18 mouse cellular contexts compared by ENCODE assay signal in genomic region chr11:107106978-107107724, GRCm38 (mm10). TPM values are rescaled to one million over a fixed set of nuclear protein-coding genes. Genes with fewer than 3 reads are reported as not detected.
DNase-seq lines count a peak whose midpoint lies in the region; ATAC-seq and TF ChIP-seq lines count a peak whose summit lies in the region.
"Had no signal": no experiment of that assay in that cellular context is flagged by ENCODE, and none has a peak within 500 bp of the region (broad histone marks: within the 10 kb centered on the region; RNA-seq: fewer than 3 reads in every experiment).

No protein-coding gene starts in this region.

- H3K27me3 ChIP-seq in heart, embryonic 16.5 days (ENCODE audit: control insufficient read depth, insufficient read depth, low read length): no peaks in the 10 kb centered on the region
- H3K27me3 ChIP-seq in midbrain, postnatal 0 days (ENCODE audit: insufficient read depth, low read length): no peaks in the 10 kb centered on the region
- H3K27me3 ChIP-seq in midbrain, embryonic 11.5 days (ENCODE audit: control insufficient read depth, insufficient read depth, low read length): no peaks in the 10 kb centered on the region
- H3K27me3 ChIP-seq: hindbrain, embryonic 12.5 days; liver, embryonic 15.5 days; stomach, embryonic 15.5 days had no signal

- H3K4me3 ChIP-seq in heart, embryonic 16.5 days (ENCODE audit: low read length): no peak overlapping the region
- H3K4me3 ChIP-seq in midbrain, postnatal 0 days (ENCODE audit: low read depth, low read length): no peak overlapping the region
- no peak overlapping the region for H3K4me3 ChIP-seq in midbrain, embryonic 11.5 days (ENCODE audit: low read depth, low read length)
- H3K4me3 ChIP-seq: embryonic facial prominence, embryonic 10.5 days; hindbrain, embryonic 12.5 days; liver, embryonic 15.5 days; stomach, embryonic 15.5 days had no signal

- no peak for ATAC-seq in heart, embryonic 16.5 days (replicated peaks; ENCODE audit: extremely low read depth, insufficient read depth, low FRiP score)
- ATAC-seq in midbrain, postnatal 0 days (ENCODE audit: low FRiP score): no peak
- ATAC-seq in midbrain, embryonic 11.5 days (ENCODE audit: low FRiP score): no peak

- no peak overlapping the region for H3K4me2 ChIP-seq in heart, embryonic 16.5 days (ENCODE audit: low read depth, low read length)
- H3K4me2 ChIP-seq in midbrain, postnatal 0 days (ENCODE audit: low read depth, low read length, poor library complexity, severe bottlenecking): no peak overlapping the region
- H3K4me2 ChIP-seq in midbrain, embryonic 11.5 days: no peak overlapping the region
- H3K4me2 ChIP-seq: hindbrain, embryonic 12.5 days; liver, embryonic 15.5 days; stomach, embryonic 15.5 days had no signal

- peak overlapping the region; percentile 53 for H3K27ac ChIP-seq in heart, embryonic 16.5 days (ENCODE audit: low read length)
- H3K27ac ChIP-seq in midbrain, postnatal 0 days (ENCODE audit: low read depth, low read length): peak overlapping the region; percentile 1; the same call in 1 of the 2 replicates
- no peak overlapping the region for H3K27ac ChIP-seq in midbrain, embryonic 11.5 days (ENCODE audit: low read depth, low read length)
- H3K27ac ChIP-seq: embryonic facial prominence, embryonic 10.5 days; hindbrain, embryonic 12.5 days; liver, embryonic 15.5 days; stomach, embryonic 15.5 days had no signal

- H3K4me1 ChIP-seq in heart, embryonic 16.5 days (ENCODE audit: control insufficient read depth, insufficient read depth, low read length): peaks cover 25% of the 10 kb centered on the region
- no peaks in the 10 kb centered on the region for H3K4me1 ChIP-seq in midbrain, postnatal 0 days (ENCODE audit: insufficient read depth, low read length)
- no peaks in the 10 kb centered on the region for H3K4me1 ChIP-seq in midbrain, embryonic 11.5 days (ENCODE audit: control insufficient read depth, insufficient read depth, low read length)

- 66% methylated on average over 12 of the region's 12 CpGs for WGBS in heart, embryonic 16.5 days
- 59% methylated on average over 12 of the region's 12 CpGs for WGBS in midbrain, postnatal 0 days
- WGBS in midbrain, embryonic 11.5 days: 78% methylated on average over 12 of the region's 12 CpGs

- H3K9ac ChIP-seq in heart, embryonic 16.5 days (ENCODE audit: low read length): peak overlapping the region; percentile 36; the same call in 1 of the 2 replicates
- H3K9ac ChIP-seq in midbrain, postnatal 0 days (replicated peaks; ENCODE audit: low read length, poor library complexity, severe bottlenecking): no peak overlapping the region
- no peak overlapping the region for H3K9ac ChIP-seq in midbrain, embryonic 11.5 days (ENCODE audit: low read length)
- H3K9ac ChIP-seq: hindbrain, embryonic 12.5 days; liver, embryonic 15.5 days; stomach, embryonic 15.5 days had no signal

- intact Hi-C loops in heart, postnatal 25 days (cut with DNase I): no loop called here

- peaks cover 20% of the 10 kb centered on the region for H3K36me3 ChIP-seq in heart, embryonic 16.5 days (ENCODE audit: control insufficient read depth, insufficient read depth)
- H3K36me3 ChIP-seq in midbrain, postnatal 0 days (ENCODE audit: insufficient read depth, low read length): peaks cover 14% of the 10 kb centered on the region; the same call in 1 of the 2 replicates
- peaks cover 8% of the 10 kb centered on the region for H3K36me3 ChIP-seq in midbrain, embryonic 11.5 days (ENCODE audit: control insufficient read depth, insufficient read depth, low read length)

- no peaks in the 10 kb centered on the region for H3K9me3 ChIP-seq in heart, embryonic 16.5 days (replicated peaks; ENCODE audit: control insufficient read depth, low read length)
- H3K9me3 ChIP-seq in midbrain, postnatal 0 days (ENCODE audit: low read length): no peaks in the 10 kb centered on the region
- no peaks in the 10 kb centered on the region for H3K9me3 ChIP-seq in midbrain, embryonic 11.5 days (ENCODE audit: control insufficient read depth, low read length)
- H3K9me3 ChIP-seq: embryonic facial prominence, embryonic 10.5 days; G1E; hindbrain, embryonic 12.5 days; liver, embryonic 15.5 days; stomach, embryonic 15.5 days had no signal

- no peak for DNase-seq in heart, postnatal 25 days (ENCODE audit: low spot score)
- no peak for DNase-seq in midbrain, postnatal 0 days (ENCODE audit: low spot score)
- DNase-seq in midbrain, embryonic 11.5 days (ENCODE audit: low spot score, missing footprints): no peak
- peak; percentile 22 for DNase-seq in induced T-regulatory cell, adult 2 months (ENCODE audit: low read depth)
- DNase-seq in thymus, postnatal 0 days (ENCODE audit: low spot score): peak; percentile 58
- DNase-seq in right cerebral cortex, postnatal 25 days: no peak
- no peak for DNase-seq in lung, postnatal 14 days
- DNase-seq: adrenal gland, postnatal 10 days; cerebellum, postnatal 25 days; kidney, adult 8-10 months; lung, postnatal 36 days; right cerebral cortex, postnatal 4 days had no signal

- TF ChIP-seq CTCF in midbrain, postnatal 0 days (IDR thresholded peaks at IDR 0.05): no peak

RNA-seq across cellular contexts. Expression of gene Bptf, which starts 24.8 kb away (rescaled TPM):
- polyA plus RNA-seq in heart, embryonic 16.5 days (2015; fragmentation: Nextera tagmentation; extraction: Ambion mirVana): 17.8 and 18.4 TPM in 2 replicates
- 10 to 100 TPM; 27.1 to 31.8 TPM for total RNA-seq in heart, postnatal 25 days (2021)
- total RNA-seq in midbrain, postnatal 0 days (2014; rRNA removed): 41.5 and 56.4 TPM in 2 replicates
- 14.8 and 20.4 TPM in 2 replicates for polyA plus RNA-seq in midbrain, postnatal 0 days (2015; fragmentation: Nextera tagmentation; extraction: Ambion mirVana)
- polyA plus RNA-seq in midbrain, embryonic 11.5 days (2014; fragmentation: Nextera tagmentation; extraction: Ambion mirVana): 38.5 and 41.8 TPM in 2 replicates
- polyA plus RNA-seq in thymus, postnatal 0 days (2015; fragmentation: Nextera tagmentation; extraction: Ambion mirVana): 35.3 and 54.9 TPM in 2 replicates

Comparison
In these comparisons a context has a peak if more than half of its experiments do, and no peak if none do; other contexts are left out.
1. DNase-seq: peak in induced T-regulatory cell, adult 2 months (single experiment) and thymus, postnatal 0 days (single experiment); none in heart, postnatal 25 days (single experiment), midbrain, postnatal 0 days (single experiment), midbrain, embryonic 11.5 days (single experiment), right cerebral cortex, postnatal 25 days (single experiment) and lung, postnatal 14 days (single experiment).